Mouse (Mus musculus) left cerebral cortex, postnatal 25 days (tissue): ENCODE results near the gene Hip1r. TPM values are rescaled to one million over a fixed set of nuclear protein-coding genes. Genes with fewer than 3 reads are reported as not detected.
A peak's percentile ranks its signal among the peaks of the same experiment; 100 is the strongest.

ENCODE experiments used
- DNase-seq, 2 experiments: peaks; one replicate each; pipeline ENCODE4 v3.0.0; 2022; ENCODE audit warnings: low spot score in 2 of 2, mixed read lengths in 1 of 2
- intact Hi-C: fragments of 180-260 bp; cut with DNase I; formaldehyde crosslinking; loops from one replicate; pipeline ENCODE4 v1.15.1; 2025
- total RNA-seq, 2 experiments: library from RNA; stranded (reverse); gene quantifications; 2 replicates each; pipeline ENCODE4 v1.2.3; 2021

Hip1r gene
- 10 to 100 TPM; 60.5 to 67.1 TPM for total RNA-seq

DNA sequence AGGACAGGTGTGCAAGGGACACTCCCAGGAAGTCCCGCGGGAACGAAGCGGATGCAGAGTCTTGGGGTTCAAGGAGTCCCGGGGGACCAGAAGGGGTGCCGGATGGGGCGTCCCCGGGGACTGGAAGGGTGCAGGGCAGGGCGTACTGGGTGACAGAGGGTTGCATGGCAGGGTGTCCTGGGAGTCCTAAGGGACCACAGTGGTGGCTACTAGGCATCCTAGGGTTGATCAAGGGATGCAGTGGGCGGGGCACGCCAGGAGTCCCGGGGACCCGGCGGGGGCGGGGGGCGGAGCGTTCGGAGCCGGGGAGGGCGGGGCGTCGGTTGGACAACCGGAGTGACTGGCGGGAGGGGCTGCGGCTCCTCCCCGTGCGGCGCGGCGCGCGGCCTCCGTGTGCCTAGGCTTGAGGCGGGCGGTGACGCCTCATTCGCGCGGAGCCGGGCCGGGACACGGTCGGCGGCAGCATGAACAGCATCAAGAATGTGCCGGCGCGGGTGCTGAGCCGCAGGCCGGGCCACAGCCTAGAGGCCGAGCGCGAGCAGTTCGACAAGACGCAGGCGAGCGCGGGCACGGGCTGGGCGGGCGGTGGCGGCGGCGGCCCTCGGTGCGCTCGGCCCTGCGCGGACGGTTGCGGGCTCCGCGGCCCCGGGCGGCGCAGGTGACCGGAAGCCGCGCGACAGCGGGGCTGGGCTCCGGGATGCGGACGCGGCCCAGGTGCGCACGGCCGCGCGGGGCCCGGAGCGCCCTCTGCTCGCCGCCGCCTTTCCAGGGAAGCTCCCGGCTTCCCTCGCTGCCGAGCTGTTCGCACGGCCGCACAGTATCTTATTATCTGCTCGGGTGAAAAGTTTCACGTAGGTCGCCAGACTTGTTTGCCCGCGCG, at the start of gene Hip1r:
Gene Hip1r, plus strand, starts transcription at position 330 of the 880 bp plus-strand sequence.
- DNase-seq: peak; percentile 70 to 76
- intact Hi-C loops: loop anchor here (2.0 kb wide), 1 partner anchor 19 kb away; no protein-coding TSS in a partner anchor

DNA sequence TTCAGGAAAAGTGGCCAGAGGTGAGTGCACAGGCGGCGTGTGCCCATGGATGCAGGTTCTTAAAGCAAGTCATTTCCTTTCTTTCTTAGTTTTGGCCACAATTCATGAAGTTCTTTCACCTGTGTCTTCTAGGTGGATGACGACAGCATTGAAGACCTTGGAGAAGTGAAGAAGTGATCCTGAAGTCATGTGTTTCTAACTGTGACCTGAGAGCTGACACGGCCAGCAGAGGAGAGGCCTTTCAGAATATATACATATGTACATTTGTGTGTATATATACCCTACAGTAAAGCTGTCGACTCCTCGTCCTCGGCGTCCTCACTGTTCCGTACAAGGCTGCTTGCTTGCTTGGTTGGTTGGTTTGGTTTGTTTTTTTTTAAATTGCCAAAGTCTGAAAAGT, 46.3 kb upstream of the Hip1r start, which contains the start of gene Gm43518:
Gene Gm43518, plus strand, starts transcription at position 301 of the 400 bp plus-strand sequence.
- DNase-seq: no peak
- intact Hi-C loops: no loop called here

DNA sequence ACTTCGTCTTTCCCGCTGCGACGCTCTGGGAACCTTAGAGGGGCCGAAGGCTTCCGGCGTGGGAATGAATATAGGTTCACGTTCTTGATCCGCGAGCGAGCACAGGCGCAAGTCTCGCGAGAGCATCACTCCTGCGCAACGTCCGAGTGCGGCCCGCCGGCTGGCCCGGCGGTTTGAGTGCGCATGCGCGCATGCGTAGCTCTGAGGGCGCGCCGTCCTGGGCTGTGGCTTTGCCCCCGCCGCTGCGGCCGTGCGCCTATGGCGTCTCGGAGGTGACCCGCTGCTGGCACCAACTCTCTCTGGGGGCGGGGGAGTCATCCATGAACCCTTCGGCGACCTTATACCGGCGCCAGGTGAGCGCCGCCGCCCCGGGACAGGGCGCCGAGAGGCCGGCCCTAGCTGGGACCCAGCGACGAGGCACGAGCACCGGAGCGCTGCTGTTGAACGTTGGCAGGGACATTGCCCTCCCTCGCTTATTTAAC, 42.9 kb upstream of the Hip1r start, which contains the start of gene Ccdc62:
Gene Ccdc62, plus strand, starts transcription at position 172 of the 482 bp plus-strand sequence.
- intact Hi-C loops: no loop called here

DNA sequence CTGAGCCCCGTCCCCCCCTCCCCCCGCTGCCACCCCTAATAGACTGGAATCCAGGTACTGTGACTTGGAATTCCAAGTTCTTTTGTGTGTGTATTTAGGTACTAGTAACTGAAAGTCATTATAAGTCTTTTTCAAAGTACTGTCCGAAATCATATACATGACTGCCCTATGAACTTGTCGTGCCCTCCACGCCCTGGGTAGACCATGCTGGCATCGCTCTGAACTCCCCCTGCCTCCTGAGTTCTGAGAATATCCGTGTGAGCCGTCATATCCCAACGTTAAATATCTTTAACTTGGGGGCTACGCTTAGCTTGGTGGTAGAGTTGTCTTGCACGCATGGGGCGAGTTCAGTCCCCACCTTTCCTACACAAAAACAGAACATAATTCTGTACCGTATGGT, 42.3 kb upstream of the Hip1r start:
- intact Hi-C loops: no loop called here
- no peak for DNase-seq

More for the DNA sequence above, 42.9 kb upstream of the Hip1r start, which contains the start of gene Ccdc62:
- peak; percentile 93 to 94 for DNase-seq

DNA sequence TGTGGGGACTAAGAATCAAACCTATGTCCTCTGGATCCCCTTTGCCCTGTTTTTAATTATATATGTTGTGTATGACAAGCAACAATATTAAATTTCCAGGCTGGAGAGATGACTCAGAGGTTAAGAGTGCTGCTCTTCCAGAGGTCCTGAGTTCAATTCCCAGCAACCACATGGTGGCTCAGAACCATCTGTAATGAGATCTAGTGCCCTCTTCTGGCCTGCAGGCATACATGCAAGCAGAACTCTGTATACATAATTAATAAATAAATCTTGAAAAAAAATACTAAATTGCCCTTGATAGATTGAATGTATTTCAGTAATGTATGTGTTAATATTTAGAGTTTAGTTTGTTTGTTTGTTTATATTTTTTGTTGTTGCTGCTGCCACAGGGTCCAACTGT, 40.5 kb upstream of the Hip1r start:
- no peak for DNase-seq
- intact Hi-C loops: no loop called here

DNA sequence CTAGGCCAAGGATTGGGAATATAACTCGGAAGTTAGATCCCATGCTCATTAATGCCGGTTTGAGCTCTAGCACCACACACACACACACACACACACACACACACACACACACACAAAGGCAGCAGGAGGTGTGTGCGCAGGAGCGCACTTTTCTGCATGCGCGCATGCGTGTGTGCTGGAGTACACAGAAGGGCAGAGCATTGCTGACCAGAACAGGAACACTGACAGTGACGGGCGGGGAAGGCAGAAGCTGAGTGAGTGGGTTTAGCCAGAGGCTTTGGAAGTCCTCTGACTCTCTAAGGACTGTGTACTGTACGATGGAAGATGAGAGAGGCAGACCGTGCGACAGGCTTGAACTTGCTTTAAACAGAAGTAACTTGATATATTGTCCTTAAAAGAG, 39.9 kb upstream of the Hip1r start:
- DNase-seq: no peak
- intact Hi-C loops: no loop called here

DNA sequence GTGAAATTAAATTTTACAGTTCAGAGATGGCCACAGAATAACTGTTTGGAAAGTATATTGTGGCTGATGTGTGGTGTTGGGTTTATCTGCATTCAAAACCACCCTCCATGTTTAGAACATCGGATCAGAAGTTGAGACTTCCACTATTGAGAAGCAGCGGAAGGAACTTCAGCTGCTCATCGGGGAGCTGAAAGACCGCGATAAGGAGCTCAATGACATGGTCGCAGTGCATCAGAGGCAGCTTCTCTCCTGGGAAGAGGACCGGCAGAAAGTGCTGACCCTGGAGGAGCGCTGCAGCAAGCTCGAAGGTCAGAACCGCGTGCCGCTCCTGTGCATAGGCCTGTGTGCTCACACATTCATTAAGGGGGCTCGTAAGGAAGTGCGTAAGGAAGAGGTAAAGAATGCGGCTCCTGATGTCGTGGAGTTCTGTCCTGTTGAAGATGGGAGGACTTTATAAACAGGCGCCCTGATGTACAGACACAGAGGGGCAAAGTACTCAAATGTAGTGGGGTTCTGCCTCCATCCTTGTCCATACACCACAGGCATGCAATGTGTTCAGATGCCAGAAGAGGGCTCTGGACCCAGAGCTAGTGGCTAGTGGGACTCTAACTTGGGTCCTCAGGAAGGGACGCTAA, 39.4 kb upstream of the Hip1r start:
- intact Hi-C loops: no loop called here

DNA sequence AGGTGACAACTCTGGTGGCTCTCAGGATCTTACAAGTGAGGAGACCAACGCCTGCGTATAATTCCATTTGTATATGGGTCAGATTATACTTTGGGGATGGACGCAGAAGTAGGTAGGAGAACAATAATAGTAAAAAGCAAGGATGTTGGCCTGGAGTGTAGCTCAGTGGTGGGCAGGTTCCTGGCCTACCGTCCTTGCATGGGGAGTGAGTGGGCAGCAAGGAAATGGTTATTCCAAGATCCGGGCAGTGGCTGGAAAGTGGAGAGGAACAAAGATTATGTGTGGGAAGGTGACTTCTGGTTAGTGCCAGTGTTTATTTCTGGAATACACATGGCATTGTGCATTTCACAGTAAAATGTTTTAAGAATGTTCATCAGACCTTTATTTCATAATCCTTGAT, 37.5 kb upstream of the Hip1r start:
- intact Hi-C loops: no loop called here
- peak in 1 of 2 experiments; percentile 58 for DNase-seq

More for the DNA sequence above, 39.4 kb upstream of the Hip1r start:
- no peak for DNase-seq

DNA sequence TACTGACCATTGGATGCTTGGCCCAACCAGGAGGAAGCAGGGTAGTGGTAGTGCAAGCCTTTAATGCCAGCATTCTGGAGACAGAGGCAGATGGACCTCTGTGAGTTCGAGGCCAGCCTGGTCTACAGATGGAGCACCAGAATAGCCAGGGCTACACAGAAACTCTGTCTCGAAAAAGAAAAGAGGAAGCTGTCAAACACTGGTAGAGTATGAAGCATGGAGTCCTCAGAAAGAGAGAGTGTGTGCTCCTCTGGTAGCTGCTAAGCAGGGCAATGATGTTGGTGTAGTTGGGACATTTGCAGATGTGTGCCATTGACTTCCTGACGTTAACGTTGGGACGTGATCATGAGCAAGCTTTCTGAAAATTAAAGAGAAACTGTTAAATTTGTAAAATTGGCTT, 34.9 kb upstream of the Hip1r start:
- intact Hi-C loops: no loop called here
- DNase-seq: no peak

DNA sequence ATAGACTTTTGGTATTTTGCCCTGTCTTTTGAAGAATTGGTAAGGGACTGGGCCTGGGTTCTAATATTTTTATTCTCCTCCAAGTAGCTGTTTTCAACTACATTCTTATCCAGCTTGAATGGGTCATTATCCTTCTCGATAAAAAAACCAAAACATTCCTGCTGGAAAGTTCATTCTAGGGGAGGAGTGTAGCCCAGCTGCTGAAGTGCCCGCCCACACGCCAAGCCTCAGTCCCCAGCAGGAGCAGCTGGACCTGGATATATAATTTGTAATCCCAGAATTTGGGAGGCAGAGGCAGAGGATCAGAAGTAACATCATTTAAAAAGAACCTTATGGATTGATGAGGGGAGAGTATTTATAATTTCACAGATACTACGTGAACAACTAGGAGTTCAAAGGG, 26.9 kb upstream of the Hip1r start:
- intact Hi-C loops: loop anchor here (2.0 kb wide), 1 partner anchor 138 kb away; no protein-coding TSS in a partner anchor

DNA sequence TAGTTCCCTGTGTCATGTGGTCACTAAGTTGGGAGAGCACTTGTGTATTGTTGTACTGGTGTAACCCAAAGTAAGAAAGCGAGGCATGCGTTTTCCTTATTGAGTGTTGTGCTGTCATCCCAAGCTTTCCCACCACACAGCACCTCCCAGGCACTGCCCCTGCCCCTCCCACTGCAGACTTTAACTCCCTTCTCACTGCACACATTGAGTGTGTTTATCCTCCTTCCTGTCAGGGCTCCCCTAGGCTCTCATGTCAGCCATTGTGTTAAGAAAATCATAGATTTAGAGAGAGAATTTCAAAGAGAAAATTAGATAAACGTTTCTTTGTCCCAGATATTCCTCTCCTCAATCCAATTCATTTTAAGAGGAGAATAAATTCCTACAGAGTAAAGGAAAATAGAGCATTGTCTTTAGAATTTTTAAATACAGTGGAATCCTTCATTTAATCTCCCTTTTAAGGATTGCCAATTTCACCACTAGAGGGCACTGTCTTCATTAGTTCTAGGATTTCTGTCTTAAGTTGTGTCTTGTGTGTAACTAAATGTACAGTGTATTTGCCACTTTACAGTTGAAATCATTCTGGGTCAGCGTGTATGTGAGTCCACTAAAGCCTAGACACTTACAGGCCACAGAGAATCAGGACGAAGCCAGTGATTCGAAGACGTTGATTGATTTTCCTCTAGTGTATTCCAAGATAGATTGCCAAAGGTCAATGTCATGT, 26.2 kb upstream of the Hip1r start:
- intact Hi-C loops: loop anchor here (1.0 to 2.0 kb wide), 2 partner anchors 46 to 138 kb away; no protein-coding TSS in a partner anchor
- peak in 1 of 2 experiments; percentile 61 for DNase-seq

More for the DNA sequence above, 26.9 kb upstream of the Hip1r start:
- DNase-seq: no peak

DNA sequence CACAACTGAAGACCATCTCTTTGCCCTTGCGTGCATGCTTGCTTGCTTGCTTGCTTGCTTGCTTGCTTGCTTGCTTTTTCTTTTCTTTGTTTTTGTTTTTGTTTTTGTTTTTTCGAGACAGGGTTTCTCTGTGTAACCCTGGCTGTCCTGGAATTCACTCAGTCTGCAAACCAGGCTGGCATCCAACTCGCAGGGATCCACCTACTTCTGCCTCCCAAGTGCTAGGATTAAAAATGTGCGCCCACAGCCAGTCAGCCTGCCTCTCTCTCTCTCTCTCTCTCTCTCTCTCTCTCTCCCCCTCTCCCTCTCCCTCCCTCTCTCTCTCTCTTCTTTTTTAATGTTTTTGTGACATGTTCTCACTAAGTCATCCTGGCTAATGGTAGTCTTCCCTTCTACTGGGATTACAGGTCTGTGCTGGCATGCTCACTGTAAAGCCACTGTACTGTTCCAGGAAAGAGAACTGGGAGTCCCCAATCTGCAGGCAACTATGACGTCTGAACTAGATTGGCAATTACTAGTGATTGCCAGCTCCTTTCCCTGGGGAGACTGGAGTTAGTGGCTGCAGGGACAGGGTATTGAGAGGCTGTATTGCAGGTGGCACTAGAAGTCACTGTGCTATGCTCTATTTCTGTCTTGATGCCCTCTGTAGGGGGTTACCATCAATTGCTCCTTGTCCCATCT, 20.9 kb upstream of the Hip1r start:
- DNase-seq: peak in 1 of 2 experiments; percentile 83
- intact Hi-C loops: no loop called here

DNA sequence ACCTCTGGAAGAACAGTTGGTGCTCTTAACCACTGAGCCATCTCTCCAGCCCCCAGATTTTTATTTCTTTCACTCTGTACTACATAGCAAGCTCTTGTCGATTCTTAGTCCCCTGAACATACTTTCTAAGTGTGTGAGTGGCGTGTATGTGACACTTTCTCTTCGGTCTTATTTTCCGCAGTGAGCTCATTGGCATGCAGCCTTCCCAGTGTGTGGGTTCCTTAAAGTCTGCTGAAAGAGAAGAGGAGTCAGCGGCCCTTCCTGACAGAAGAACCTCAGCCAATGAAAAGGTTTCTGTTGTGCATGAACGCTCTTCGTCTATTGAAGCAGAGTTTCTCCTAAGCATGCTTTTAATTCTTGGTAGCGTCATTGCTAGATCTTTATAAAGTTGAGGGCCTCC, 16.2 kb upstream of the Hip1r start:
- intact Hi-C loops: no loop called here
- DNase-seq: peak in 1 of 2 experiments; percentile 60

DNA sequence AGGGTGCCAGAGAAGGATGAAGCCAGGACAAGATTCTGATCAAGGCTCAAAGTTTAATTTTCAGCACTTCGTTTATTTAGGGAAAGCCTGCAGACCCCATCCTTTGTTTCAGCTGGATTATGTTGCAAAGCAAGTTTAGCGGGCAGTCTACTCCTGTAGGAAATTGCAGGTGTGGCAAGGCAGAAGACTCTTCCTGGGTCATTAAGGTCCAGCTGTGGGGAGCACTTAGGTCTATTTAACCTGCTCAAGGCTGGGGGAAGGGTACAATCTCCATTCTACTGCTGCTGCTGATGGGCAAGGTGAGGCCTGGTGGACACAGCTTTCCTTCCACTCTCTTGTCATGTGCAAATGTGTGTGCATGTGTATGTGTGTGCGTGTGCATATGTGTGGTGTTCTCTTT, 14.4 kb upstream of the Hip1r start:
- DNase-seq: no peak
- intact Hi-C loops: no loop called here

DNA sequence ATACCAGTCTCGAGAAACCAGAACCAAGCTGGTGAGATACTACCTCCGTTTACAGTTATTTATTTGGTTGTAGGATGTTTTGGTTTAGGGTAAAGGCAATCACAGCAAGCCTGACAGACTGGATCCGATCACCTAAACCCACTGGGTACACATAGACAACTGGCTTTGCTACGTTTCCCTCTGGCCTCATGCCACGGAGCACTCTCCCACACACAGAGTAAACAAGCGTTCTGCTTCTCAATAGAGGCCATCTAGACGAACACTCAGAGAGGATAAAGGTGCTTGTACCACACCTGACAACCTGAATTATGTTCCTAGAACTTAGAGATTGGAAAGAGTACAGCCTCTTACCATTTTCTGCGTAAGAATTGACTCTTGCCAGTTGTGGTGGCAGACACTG, 13.3 kb upstream of the Hip1r start:
- intact Hi-C loops: no loop called here
- no peak for DNase-seq

DNA sequence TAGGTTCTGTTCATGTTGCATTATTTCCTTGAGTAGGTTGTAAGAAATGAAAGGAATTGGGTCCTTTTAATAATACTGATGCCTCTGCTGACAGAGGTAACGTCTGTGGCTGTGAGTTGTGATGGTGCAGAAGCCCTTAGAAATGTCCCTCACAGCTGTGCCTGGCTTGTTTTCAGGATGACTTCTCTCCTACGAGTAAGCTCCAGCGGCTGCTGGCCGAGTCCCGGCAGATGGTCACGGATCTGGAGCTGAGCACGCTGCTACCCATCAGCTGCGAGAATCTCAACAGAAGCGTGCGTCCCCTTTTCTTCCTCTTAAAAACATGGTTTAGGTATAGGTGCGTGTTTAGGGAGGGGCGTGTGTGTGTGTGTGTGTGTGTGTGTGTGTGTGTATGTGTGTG, 12.4 kb upstream of the Hip1r start:
- DNase-seq: no peak

DNA sequence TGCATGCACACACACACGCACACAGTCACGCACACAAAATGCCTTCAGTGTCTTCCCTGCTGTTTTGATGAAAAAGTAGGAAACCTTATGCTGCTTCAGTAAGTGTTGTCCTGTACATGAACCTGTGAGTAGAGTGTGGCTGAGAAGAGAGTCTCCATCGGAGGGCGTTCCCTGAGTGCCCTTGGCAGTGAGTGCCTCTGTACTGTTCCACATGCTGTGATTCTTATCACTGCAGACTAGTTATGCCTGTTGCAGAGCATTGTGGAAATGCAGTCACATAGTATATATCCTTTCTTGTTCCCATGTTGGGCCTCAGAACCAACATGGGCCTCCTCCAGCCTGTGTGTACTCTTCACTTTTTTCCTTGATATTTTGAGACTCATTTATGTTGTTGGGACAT, 9.2 kb upstream of the Hip1r start:
- intact Hi-C loops: no loop called here
- DNase-seq: no peak

More for the DNA sequence above, 12.4 kb upstream of the Hip1r start:
- intact Hi-C loops: no loop called here

DNA sequence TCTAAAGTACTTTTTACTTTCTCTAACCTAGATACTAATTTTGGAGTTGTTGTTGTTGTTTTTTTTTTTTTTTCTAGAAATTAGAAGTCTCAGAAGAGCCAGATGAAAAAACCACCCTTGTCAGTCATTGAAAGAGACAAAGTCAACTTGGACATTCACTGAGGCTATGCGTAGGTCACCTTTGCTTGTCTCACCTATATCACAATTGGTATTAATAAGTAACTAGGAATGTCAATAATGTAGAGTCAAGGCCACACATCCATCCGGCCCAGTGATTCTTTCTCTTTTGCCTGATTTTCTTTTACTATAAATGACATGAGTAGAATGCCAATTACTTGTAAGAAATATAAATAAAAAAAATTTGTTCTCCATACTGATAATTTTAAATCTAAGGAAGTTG, 6.7 kb upstream of the Hip1r start:
- intact Hi-C loops: no loop called here
- DNase-seq: no peak

DNA sequence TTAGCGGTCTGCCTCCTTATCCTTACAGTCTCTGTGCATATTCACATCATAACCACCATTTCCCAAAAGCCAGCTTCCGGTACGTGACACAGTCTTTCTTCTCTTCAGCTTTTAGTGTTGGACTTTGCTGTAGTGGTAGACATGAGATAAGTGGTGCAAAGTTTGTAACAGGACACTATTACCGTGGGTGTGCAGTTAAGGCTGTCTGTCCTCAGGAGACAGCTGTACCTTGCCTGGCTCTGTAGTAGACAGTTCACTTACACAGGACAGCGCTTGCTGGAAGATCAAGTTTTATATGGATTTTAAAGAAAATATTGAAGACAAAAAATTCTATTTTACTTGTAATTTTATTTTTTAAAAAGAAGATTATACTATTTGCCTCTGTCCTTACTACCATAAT, 5.0 kb upstream of the Hip1r start:
- intact Hi-C loops: no loop called here
- DNase-seq: no peak
